Mouse (Mus musculus) MEL (cell line): ENCODE data around the gene Cct6b. TPM values are rescaled to one million over a fixed set of nuclear protein-coding genes. Genes with fewer than 3 reads are reported as not detected.
"Not testable (repeated sequence)": the region's sequence is repeated elsewhere in the genome, so short reads cannot be mapped to it uniquely, and the experiment has no call there.

ENCODE experiments used
- DNase-seq: peaks from one replicate; pipeline ENCODE4 v3.0.0; 2011; ENCODE audit warnings: low read depth, low spot score
- H3K27ac ChIP-seq: 2 replicates; pipeline ENCODE4 v1.5.1; 2012; ENCODE audit warnings: low read depth, mild to moderate bottlenecking, control low read depth, low read length, moderate library complexity; ENCODE audit not compliant: control insufficient read depth
- H3K27me3 ChIP-seq, 2 experiments: fragments of 150-350 bp in 1 of 2; sonication (generic) in 1 of 2; 2 replicates each; pipeline ENCODE4 v1.6.1; 2012; ENCODE audit warnings: low read length in 2 of 2, mild to moderate bottlenecking in 2 of 2, improper control_type of control experiment in 1 of 2, moderate library complexity in 1 of 2; ENCODE audit not compliant: insufficient read depth in 2 of 2, control insufficient read depth in 1 of 2
- H3K36me3 ChIP-seq, 2 experiments: 2 replicates each; pipeline ENCODE4 v1.6.1; 2012 to 2014; ENCODE audit warnings: low read length in 2 of 2, improper control_type of control experiment in 1 of 2, inconsistent platforms in 1 of 2, mild to moderate bottlenecking in 1 of 2; ENCODE audit not compliant: insufficient read depth in 2 of 2, control insufficient read depth in 1 of 2
- H3K4me1 ChIP-seq, 2 experiments: fragments of 150-350 bp in 1 of 2; sonication (generic) in 1 of 2; 2 replicates each; pipeline ENCODE4 v1.6.1; 2012; ENCODE audit warnings: low read length in 2 of 2, improper control_type of control experiment in 1 of 2, mild to moderate bottlenecking in 1 of 2; ENCODE audit not compliant: insufficient read depth in 2 of 2, control insufficient read depth in 1 of 2
- H3K4me3 ChIP-seq, 2 experiments: fragments of 150-350 bp in 1 of 2; sonication (generic) in 1 of 2; 2 replicates each; pipeline ENCODE4 v1.5.1; 2012; ENCODE audit warnings: low read depth in 2 of 2, low read length in 2 of 2, mild to moderate bottlenecking in 2 of 2, moderate library complexity in 2 of 2, control low read depth in 1 of 2, improper control_type of control experiment in 1 of 2; ENCODE audit not compliant: control insufficient read depth in 1 of 2, insufficient read depth in 1 of 2
- H3K79me2 ChIP-seq: 2 replicates; pipeline ENCODE4 v1.6.1; 2012; ENCODE audit warnings: mild to moderate bottlenecking, low read length, moderate library complexity; ENCODE audit not compliant: control insufficient read depth, poor library complexity, insufficient read depth
- H3K9ac ChIP-seq: 2 replicates; pipeline ENCODE4 v1.6.1; 2012; ENCODE audit warnings: low read depth, mild to moderate bottlenecking, control low read depth, low read length, moderate library complexity; ENCODE audit not compliant: control insufficient read depth, poor library complexity, severe bottlenecking
- H3K9me3 ChIP-seq: fragments of 150-350 bp; sonication (generic); replicated peaks from 2 replicates; pipeline ENCODE4 v1.6.1; 2012; ENCODE audit warnings: mild to moderate bottlenecking, low read length, improper control_type of control experiment, moderate library complexity; ENCODE audit not compliant: insufficient read depth
- CHD2 ChIP-seq: IDR thresholded peaks from 2 replicates; pipeline ENCODE4 v1.6.1; 2011; ENCODE audit warnings: low read length, improper control_type of control experiment
- E2F4 ChIP-seq: IDR thresholded peaks from 2 replicates; pipeline ENCODE4 v1.6.1; 2011; ENCODE audit warnings: low read depth, low read length, improper control_type of control experiment, borderline replicate concordance
- ETS1 ChIP-seq: IDR thresholded peaks from 2 replicates; pipeline ENCODE4 v1.6.1; 2012; ENCODE audit warnings: low read depth, mild to moderate bottlenecking, inconsistent platforms, low read length, improper control_type of control experiment, moderate library complexity
- MXI1 ChIP-seq: IDR thresholded peaks from 2 replicates; pipeline ENCODE4 v1.6.1; 2011; ENCODE audit warnings: mild to moderate bottlenecking, low read depth, low read length, improper control_type of control experiment
- NRF1 ChIP-seq: IDR thresholded peaks from 2 replicates; pipeline ENCODE4 v1.6.1; 2014; ENCODE audit warnings: low read depth, mild to moderate bottlenecking, inconsistent platforms, low read length, improper control_type of control experiment, moderate library complexity; ENCODE audit not compliant: poor library complexity, insufficient read depth, severe bottlenecking
- POLR2AphosphoS2 ChIP-seq: IDR thresholded peaks from 2 replicates; pipeline ENCODE4 v1.6.1; 2011; ENCODE audit warnings: low read length, improper control_type of control experiment
- RCOR1 ChIP-seq: IDR thresholded peaks from 2 replicates; pipeline ENCODE4 v1.6.1; 2012; ENCODE audit warnings: low read depth, mild to moderate bottlenecking, inconsistent platforms, low read length, improper control_type of control experiment
- SIN3A ChIP-seq: IDR thresholded peaks from 2 replicates; pipeline ENCODE4 v1.6.1; 2012; ENCODE audit warnings: low read length, improper control_type of control experiment, inconsistent platforms
- TBP ChIP-seq: IDR thresholded peaks from 2 replicates; pipeline ENCODE4 v1.8.0; 2011; ENCODE audit warnings: low read depth, low read length, improper control_type of control experiment
- TCF12 ChIP-seq: IDR thresholded peaks from 2 replicates; pipeline ENCODE4 v1.6.1; 2014; ENCODE audit warnings: low read depth, mild to moderate bottlenecking, inconsistent platforms, low read length, improper control_type of control experiment, moderate library complexity
- UBTF ChIP-seq: IDR thresholded peaks from 2 replicates; pipeline ENCODE4 v1.6.1; 2012; ENCODE audit warnings: low read depth, mild to moderate bottlenecking, inconsistent platforms, low read length, improper control_type of control experiment, moderate library complexity, borderline replicate concordance; ENCODE audit not compliant: insufficient read depth
- polyA plus RNA-seq, 2 experiments: library from polyadenylated mRNA; stranded (reverse) in 1 of 2; unstranded in 1 of 2; fragments of >175 nt in 1 of 2; fragments of >200 nt in 1 of 2; gene quantifications; 2 replicates each; pipeline versions ENCODE4 v1.2.1 to v1.2.4; 2012; ENCODE audit warnings: low replicate concordance in 2 of 2, low read depth in 1 of 2; ENCODE audit not compliant: insufficient read length in 2 of 2, insufficient read depth in 1 of 2, missing spikeins in 1 of 2
- total RNA-seq: library from RNA; depleted of rRNA; stranded (reverse); fragments of 300-350 nt; gene quantifications from 2 replicates; pipeline ENCODE4 v1.2.3, GENCODE M21; 2012

The Cct6b gene
- total and polyA plus RNA-seq, 3 experiments = 0.21 to 0.31 TPM; not detected in 1

DNA sequence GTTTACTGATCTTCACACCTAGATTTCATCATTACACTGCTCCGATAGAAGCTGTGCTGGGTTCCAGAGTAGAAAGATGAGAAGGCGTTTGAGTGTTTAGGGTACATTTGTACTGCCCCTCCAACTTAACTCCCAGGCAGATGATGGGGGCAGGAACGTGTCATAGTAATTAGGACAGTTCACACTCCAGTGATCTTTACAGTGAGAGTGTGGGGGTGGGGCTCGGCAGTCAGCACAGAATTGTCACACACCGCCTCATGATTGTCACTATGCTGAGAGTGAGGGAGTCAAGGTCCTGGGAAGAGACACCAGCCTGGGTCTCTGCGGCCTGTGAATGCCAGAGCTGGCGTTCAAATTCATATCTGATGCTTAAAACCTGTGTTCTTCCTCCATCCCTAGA is 68.2 kb downstream of the Cct6b start:
- H3K9ac ChIP-seq = no peak overlapping the region
- no peaks in the 10 kb centered on the region for H3K79me2 ChIP-seq
- H3K27ac ChIP-seq = no peak overlapping the region
- no peak for DNase-seq
- TF ChIP-seq NRF1 (no peak), ETS1 (no peak), TBP (no peak), CHD2 (no peak)
- TF ChIP-seq, all 39 proteins: peak for 0
- no peak overlapping the region for H3K4me3 ChIP-seq
- H3K4me1 ChIP-seq = no peaks in the 10 kb centered on the region
- H3K36me3 ChIP-seq = no peaks in the 10 kb centered on the region
- no peaks in the 10 kb centered on the region for H3K9me3 ChIP-seq
- H3K27me3 ChIP-seq = no peaks in the 10 kb centered on the region

DNA sequence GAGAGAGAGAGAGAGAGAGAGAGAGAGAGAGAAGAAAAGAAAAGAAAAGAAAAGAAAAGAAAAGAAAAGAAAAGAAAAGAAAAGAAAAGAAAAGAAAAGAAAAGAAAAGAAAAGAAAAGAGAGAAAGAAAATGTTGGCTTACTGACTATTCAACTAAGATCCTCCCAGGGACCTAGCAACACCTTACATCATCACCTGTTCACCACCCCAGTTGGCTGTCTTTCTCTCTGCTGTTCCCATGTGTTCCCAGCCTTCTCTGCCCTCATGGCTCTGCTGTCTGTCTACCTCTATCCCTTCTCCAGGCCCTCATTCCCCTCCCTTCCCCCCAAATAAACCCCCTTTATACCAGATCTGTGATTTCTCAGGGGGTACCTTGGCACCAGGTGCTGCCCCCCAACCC is 69.2 kb downstream of the Cct6b start:
- not testable (repeated sequence) for H3K27me3 ChIP-seq, H3K27ac ChIP-seq, H3K9ac ChIP-seq, H3K36me3 ChIP-seq, DNase-seq, H3K4me1 ChIP-seq, H3K79me2 ChIP-seq, H3K4me3 ChIP-seq, H3K9me3 ChIP-seq

DNA sequence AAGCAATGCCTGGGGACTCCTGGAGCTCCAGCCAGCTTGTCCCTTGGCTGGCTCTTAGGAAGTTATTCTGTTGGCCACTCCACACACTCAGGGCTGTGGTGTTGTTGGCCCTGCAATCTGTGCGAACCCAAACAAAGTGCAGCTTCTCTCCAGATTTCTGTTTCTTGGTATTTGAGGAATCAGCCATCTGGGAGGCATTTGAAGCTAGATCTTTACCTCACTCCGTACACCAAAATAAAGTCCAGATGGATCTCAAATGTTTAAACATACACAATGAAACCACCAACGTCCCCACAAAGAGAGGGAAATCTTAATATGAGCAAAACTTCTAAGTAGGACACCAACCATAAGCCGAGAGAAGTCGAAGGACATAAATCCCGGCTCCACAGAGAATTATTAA is 71.5 kb downstream of the Cct6b start:
- Histone ChIP-seq H3K79me2 (no peaks in the 10 kb centered on the region), H3K36me3 (no peaks in the 10 kb centered on the region), H3K27ac (no peak overlapping the region), H3K4me1 (no peaks in the 10 kb centered on the region), H3K27me3 (no peaks in the 10 kb centered on the region), H3K4me3 (no peak overlapping the region), H3K9ac (no peak overlapping the region), H3K9me3 (no peaks in the 10 kb centered on the region)
- TF ChIP-seq SIN3A = no peak
- TF ChIP-seq UBTF = no peak
- TF ChIP-seq TCF12 = no peak
- no peak for TF ChIP-seq MXI1
- no peak for TF ChIP-seq E2F4
- TF ChIP-seq RCOR1 = no peak
- TF ChIP-seq POLR2AphosphoS2 = no peak
- no peak for DNase-seq
